In genomic region chr1:43250281-43250680, GRCm38 (mm10) we compare ENCODE assay signal across 11 mouse cellular contexts. TPM values are rescaled to one million over a fixed set of nuclear protein-coding genes. Genes with fewer than 3 reads are reported as not detected.
DNase-seq lines count a peak whose midpoint lies in the region; ATAC-seq and TF ChIP-seq lines count a peak whose summit lies in the region.
"Had no signal": no experiment of that assay in that cellular context is flagged by ENCODE, and none has a peak within 500 bp of the region (broad histone marks: within the 10 kb centered on the region; RNA-seq: fewer than 3 reads in every experiment).

No protein-coding gene starts in this region.

- no peak overlapping the region for H3K4me3 ChIP-seq in forebrain, postnatal 0 days (ENCODE audit: low read depth, low read length)
- no peak overlapping the region for H3K4me3 ChIP-seq in forebrain, embryonic 10.5 days
- no peak overlapping the region for H3K4me3 ChIP-seq in heart, embryonic 14.5 days (ENCODE audit: control insufficient read depth in 1 of 2, insufficient read depth in 1 of 2, low read depth in 1 of 2, low read length in 2 of 2)

- H3K4me1 ChIP-seq in forebrain, postnatal 0 days (ENCODE audit: insufficient read depth): no peaks in the 10 kb centered on the region
- no peaks in the 10 kb centered on the region for H3K4me1 ChIP-seq in forebrain, embryonic 10.5 days
- peaks cover 12 to 32% of the 10 kb centered on the region in 2 experiments for H3K4me1 ChIP-seq in heart, embryonic 14.5 days (ENCODE audit: control insufficient read depth in 2 of 2, insufficient read depth in 2 of 2, low read length in 2 of 2)

- TF ChIP-seq CTCF in forebrain, postnatal 0 days (IDR thresholded peaks at IDR 0.05; ENCODE audit: low read depth): no peak

- no peaks in the 10 kb centered on the region for H3K36me3 ChIP-seq in forebrain, postnatal 0 days (ENCODE audit: insufficient read depth)
- H3K36me3 ChIP-seq in forebrain, embryonic 10.5 days (replicated peaks): no peaks in the 10 kb centered on the region
- H3K36me3 ChIP-seq in heart, embryonic 14.5 days (ENCODE audit: control insufficient read depth, insufficient read depth, low read length): no peaks in the 10 kb centered on the region

- no peak overlapping the region for H3K4me2 ChIP-seq in forebrain, postnatal 0 days (ENCODE audit: low read depth)
- no peak overlapping the region for H3K4me2 ChIP-seq in heart, embryonic 14.5 days (ENCODE audit: low read length)
- H3K4me2 ChIP-seq: lung, embryonic 14.5 days had no signal

- H3K27ac ChIP-seq in forebrain, postnatal 0 days (ENCODE audit: low read depth, low read length): no peak overlapping the region
- H3K27ac ChIP-seq in forebrain, embryonic 10.5 days: no peak overlapping the region
- peak overlapping the region; percentile 0 to 29; a peak in 2 of 4 replicates for H3K27ac ChIP-seq in heart, embryonic 14.5 days (replicated peaks in 1 of 2; ENCODE audit: control insufficient read depth in 1 of 2, insufficient read depth in 1 of 2, low read depth in 2 of 2, low read length in 2 of 2)

- ATAC-seq in forebrain, postnatal 0 days: no peak
- ATAC-seq in heart, embryonic 14.5 days (ENCODE audit: insufficient number of reproducible peaks, insufficient read depth, low FRiP score, low read depth): no peak
- ATAC-seq: forebrain, embryonic 16.5 days; Patski had no signal

- no peaks in the 10 kb centered on the region for H3K27me3 ChIP-seq in forebrain, postnatal 0 days (ENCODE audit: insufficient read depth, low read length)
- H3K27me3 ChIP-seq in forebrain, embryonic 10.5 days (ENCODE audit: poor library complexity, severe bottlenecking): no peaks in the 10 kb centered on the region
- H3K27me3 ChIP-seq in heart, embryonic 14.5 days (ENCODE audit: control insufficient read depth, insufficient read depth, low read length): no peaks in the 10 kb centered on the region
- H3K27me3 ChIP-seq: Patski had no signal

- no peaks in the 10 kb centered on the region for H3K9me3 ChIP-seq in forebrain, postnatal 0 days (ENCODE audit: low read length)
- no peaks in the 10 kb centered on the region for H3K9me3 ChIP-seq in forebrain, embryonic 10.5 days
- H3K9me3 ChIP-seq in heart, embryonic 14.5 days (ENCODE audit: control insufficient read depth, low read length): no peaks in the 10 kb centered on the region

- DNase-seq in forebrain, postnatal 0 days: peak; percentile 25
- DNase-seq in forebrain, embryonic 10.5 days (ENCODE audit: extremely low spot score, low spot score): no peak
- peak; percentile 22 for DNase-seq in ovary, postnatal 36 days (ENCODE audit: low spot score)
- no peak for DNase-seq in ovary, adult 18-20 months (ENCODE audit: low spot score)
- DNase-seq in skeletal muscle tissue, adult 2 months (ENCODE audit: low read depth, low spot score): peak; percentile 94
- DNase-seq in spleen, postnatal 10 days (ENCODE audit: low spot score in 2 of 2): no peak
- no peak for DNase-seq in right cerebral cortex, postnatal 10 days (ENCODE audit: low spot score in 2 of 2)
- DNase-seq: lung, embryonic 14.5 days had no signal

- WGBS in forebrain, postnatal 0 days: 56% methylated on average over 6 of the region's 6 CpGs
- WGBS in forebrain, embryonic 10.5 days: 84% methylated on average over 6 of the region's 6 CpGs
- 57% methylated on average over 6 of the region's 6 CpGs for WGBS in heart, embryonic 14.5 days

- no peak overlapping the region for H3K9ac ChIP-seq in forebrain, postnatal 0 days
- H3K9ac ChIP-seq in heart, embryonic 14.5 days (ENCODE audit: low read length): no peak overlapping the region
- H3K9ac ChIP-seq: lung, embryonic 14.5 days had no signal

RNA-seq across cellular contexts. Expression of gene Fhl2, which starts 53.5 kb away (rescaled TPM):
- 32.1 and 33.1 TPM in 2 replicates for total RNA-seq in forebrain, postnatal 0 days (2014; rRNA removed)
- polyA plus RNA-seq in forebrain, postnatal 0 days (2015; fragmentation: Nextera tagmentation; extraction: Ambion mirVana): 23.1 and 27.8 TPM in 2 replicates
- polyA plus RNA-seq in forebrain, embryonic 10.5 days (2016; fragmentation: Nextera tagmentation; extraction: Ambion mirVana): 4.6 and 4.7 TPM in 2 replicates
- 358 and 365 TPM in 2 replicates for polyA plus RNA-seq in heart, embryonic 14.5 days (2014; fragmentation: Nextera tagmentation; extraction: Ambion mirVana)

Comparison
In these comparisons a context has a peak if more than half of its experiments do, and no peak if none do; other contexts are left out.
1. DNase-seq: peak in forebrain, postnatal 0 days (single experiment), ovary, postnatal 36 days (single experiment) and skeletal muscle tissue, adult 2 months (single experiment); none in forebrain, embryonic 10.5 days (single experiment), ovary, adult 18-20 months (single experiment), spleen, postnatal 10 days (0 of 2) and right cerebral cortex, postnatal 10 days (0 of 2).
2. H3K27ac ChIP-seq: peak in heart, embryonic 14.5 days (2 of 2); none in forebrain, postnatal 0 days (single experiment) and forebrain, embryonic 10.5 days (single experiment).
3. RNA of gene Fhl2, which starts 53.5 kb away (polyA plus RNA-seq): 358 to 365 TPM in heart, embryonic 14.5 days; 23.1 to 27.8 TPM in forebrain, postnatal 0 days and 4.6 to 4.7 TPM in forebrain, embryonic 10.5 days; every median in the first group is over 10 times any median in the second.